Mouse (Mus musculus): ENCODE results near the gene Zfp687. TPM values are rescaled to one million over a fixed set of nuclear protein-coding genes. Genes with fewer than 3 reads are reported as not detected.

The Zfp687 gene
- polyA plus RNA-seq, 1 experiment from 2014 or later, result 28.1 TPM

DNA sequence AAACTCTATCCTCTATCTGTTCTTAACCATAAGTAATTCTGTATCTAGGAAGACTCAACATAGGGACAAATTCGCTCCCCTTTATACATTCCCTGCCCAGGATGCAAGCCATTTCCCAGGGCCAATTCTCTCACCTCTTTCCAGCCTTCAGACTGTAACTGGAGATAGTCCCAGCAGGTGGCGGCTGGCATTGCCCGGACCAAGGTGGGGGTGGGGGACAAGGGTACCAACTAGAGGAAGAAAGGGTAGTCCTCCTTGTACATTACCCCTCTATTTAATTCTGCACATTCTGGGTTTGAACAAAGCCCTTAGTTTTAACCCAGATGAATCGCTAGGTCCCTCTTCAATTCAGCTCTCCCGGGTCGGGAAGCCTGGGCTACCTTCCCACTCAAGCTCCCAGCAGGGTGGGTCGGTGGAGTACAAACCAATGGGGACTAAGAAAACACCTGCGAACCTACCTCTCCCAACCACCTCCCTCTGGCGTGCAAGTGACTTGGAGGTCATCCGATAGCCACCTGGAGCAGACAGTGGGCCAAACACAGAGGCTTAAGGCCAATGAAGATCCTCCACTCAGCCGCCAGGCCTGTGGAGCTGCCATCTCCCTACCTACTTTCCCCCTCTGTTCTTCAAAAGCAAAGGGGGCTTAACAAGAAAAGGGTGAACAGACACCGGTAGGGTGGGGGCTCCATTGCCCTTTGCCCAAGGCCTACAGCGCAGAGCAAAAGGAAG is 1.4 kb downstream of the Zfp687 start:
- peak overlapping the region; percentile 94 for H3K27ac ChIP-seq
- H3K36me3 ChIP-seq, result peaks cover 41% of the 10 kb centered on the region
- no peak for DNase-seq (ENCODE audit: low spot score)
- no peaks in the 10 kb centered on the region for H3K27me3 ChIP-seq (ENCODE audit: insufficient read depth, poor library complexity, severe bottlenecking)
- WGBS, result 14% methylated on average over 13 of the region's 13 CpGs
- H3K4me3 ChIP-seq, result peak overlapping the region; percentile 89
- peaks cover 42% of the 10 kb centered on the region for H3K4me1 ChIP-seq
- H3K9me3 ChIP-seq, result no peaks in the 10 kb centered on the region

DNA sequence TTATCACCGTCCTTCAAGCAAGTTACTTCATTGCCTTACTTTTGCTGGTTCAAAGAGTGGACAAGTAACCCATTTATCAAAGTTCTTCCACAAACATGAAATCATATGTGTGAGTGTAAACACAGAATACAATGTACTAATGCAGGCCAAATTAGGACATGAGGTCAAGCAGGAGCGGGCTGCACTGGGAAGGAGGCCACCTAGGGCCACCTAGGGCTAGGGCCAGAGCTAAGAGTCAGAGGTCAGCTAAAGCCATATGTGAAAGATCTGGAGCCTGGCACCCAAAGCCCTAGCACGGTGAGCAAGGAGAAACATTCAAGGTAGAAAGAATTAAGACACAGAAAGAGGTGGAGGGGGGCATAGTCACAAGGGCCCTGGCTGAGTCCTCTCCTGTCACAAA is 2.3 kb downstream of the Zfp687 start:
- Histone ChIP-seq H3K36me3 (peaks cover 50% of the 10 kb centered on the region), H3K27ac (no peak overlapping the region), H3K27me3 (ENCODE audit: insufficient read depth, poor library complexity, severe bottlenecking) (no peaks in the 10 kb centered on the region), H3K4me3 (peak overlapping the region; percentile 89; the same call in 1 of the 2 replicates), H3K9me3 (no peaks in the 10 kb centered on the region), H3K4me1 (peaks cover 43% of the 10 kb centered on the region)
- no peak for DNase-seq (ENCODE audit: low spot score)
- WGBS, result 95% methylated on average over 3 of the region's 3 CpGs

DNA sequence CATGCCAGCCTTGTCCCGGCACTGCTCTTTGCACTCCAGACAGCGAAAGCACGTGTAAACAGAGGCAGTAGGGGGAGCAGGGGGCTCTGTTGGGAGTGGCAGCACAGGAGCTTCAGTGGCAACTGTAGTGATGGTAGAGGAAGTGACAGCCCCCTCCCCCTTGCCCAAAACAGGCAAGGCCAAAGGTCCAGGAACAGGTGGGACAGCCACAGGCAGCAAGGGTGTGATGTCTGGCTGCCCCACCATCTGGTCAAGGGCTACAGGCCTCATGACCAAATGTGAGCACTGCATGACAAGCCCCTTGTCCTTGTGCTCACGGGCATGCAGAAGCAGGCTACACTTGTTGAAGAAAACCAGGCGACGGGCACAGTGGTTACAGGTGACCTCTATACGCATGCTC is 4.9 kb downstream of the Zfp687 start:
- 0 out of 2 replicates have a peak overlapping the region, but pooled peaks have one; percentile 29 for H3K27ac ChIP-seq
- DNase-seq (ENCODE audit: low spot score), result no peak
- H3K27me3 ChIP-seq (ENCODE audit: insufficient read depth, poor library complexity, severe bottlenecking), result no peaks in the 10 kb centered on the region
- H3K4me1 ChIP-seq, result peaks cover 34% of the 10 kb centered on the region
- no peaks in the 10 kb centered on the region for H3K9me3 ChIP-seq
- H3K36me3 ChIP-seq, result peaks cover 75% of the 10 kb centered on the region
- H3K4me3 ChIP-seq, result no peak overlapping the region
- 86% methylated on average over 7 of the region's 7 CpGs for WGBS

DNA sequence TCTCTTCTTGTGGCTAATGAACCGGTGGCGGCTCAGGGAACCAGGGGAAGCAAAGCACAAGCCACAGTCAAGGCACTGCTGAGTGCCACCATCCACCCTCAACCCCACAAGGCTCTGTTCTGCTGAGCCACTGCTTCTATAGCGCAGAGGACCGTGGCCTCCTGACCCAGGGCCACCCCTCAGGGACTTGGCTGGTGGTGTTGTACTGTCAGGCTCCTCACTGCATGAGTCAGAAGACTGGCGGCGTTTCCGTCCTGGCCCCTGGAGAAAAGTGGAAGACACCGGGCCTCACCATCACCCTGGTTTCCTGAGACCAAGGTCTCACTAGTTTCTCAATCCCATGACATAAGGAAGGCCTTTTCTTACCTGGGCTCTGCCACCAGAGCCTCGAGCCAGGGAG is 7.5 kb downstream of the Zfp687 start:
- no peak overlapping the region for H3K27ac ChIP-seq
- no peaks in the 10 kb centered on the region for H3K9me3 ChIP-seq
- peaks cover 95% of the 10 kb centered on the region for H3K36me3 ChIP-seq
- no peak overlapping the region for H3K4me3 ChIP-seq
- no peaks in the 10 kb centered on the region for H3K27me3 ChIP-seq (ENCODE audit: insufficient read depth, poor library complexity, severe bottlenecking)
- 87% methylated on average over 9 of the region's 9 CpGs for WGBS
- peaks cover 12% of the 10 kb centered on the region; the same call in 1 of the 2 replicates for H3K4me1 ChIP-seq
- no peak for DNase-seq (ENCODE audit: low spot score)

DNA sequence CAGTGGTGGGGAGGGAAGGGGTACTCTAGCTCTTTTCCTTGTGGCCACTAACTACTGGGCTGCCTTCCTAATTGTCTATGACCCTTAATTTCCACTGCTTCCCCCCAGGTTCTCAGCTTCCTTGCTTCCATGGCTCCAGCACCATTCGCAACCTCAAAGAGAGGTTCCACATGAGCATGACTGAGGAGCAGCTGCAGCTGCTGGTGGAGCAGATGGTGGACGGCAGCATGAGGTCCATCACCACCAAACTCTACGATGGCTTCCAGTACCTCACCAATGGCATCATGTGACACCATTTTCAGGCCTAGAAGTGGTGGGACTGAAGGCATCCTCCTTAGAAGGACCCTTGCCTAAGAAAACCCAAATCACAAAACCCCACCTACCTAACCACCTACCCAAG is 9.6 kb downstream of the Zfp687 start:
- peaks cover 10% of the 10 kb centered on the region; the same call in 1 of the 2 replicates for H3K4me1 ChIP-seq
- 90% methylated on average over 3 of the region's 3 CpGs for WGBS
- peaks cover 94% of the 10 kb centered on the region for H3K36me3 ChIP-seq
- no peaks in the 10 kb centered on the region for H3K27me3 ChIP-seq (ENCODE audit: insufficient read depth, poor library complexity, severe bottlenecking)
- no peaks in the 10 kb centered on the region for H3K9me3 ChIP-seq
- no peak overlapping the region for H3K27ac ChIP-seq
- no peak for DNase-seq (ENCODE audit: low spot score)
- H3K4me3 ChIP-seq, result no peak overlapping the region

DNA sequence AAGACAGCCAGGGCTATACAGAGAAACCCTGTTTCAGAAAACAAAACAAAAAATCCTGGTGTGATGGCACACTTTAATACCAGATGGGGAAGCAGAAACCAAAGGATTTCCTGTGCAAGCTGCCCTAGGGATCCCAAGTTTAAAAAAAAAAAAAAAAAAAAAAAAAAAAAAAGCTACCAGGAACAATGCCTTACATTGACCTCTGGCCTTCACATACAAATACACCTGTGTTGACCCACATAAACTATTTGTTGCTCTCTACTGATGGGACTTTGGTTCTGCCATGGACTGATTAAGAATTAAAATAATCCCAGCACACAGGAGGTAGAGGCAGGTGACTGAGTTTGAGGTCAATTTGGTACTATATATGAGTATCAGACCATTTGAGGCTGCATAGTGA is 12.0 kb downstream of the Zfp687 start:
- H3K27ac ChIP-seq, result no peak overlapping the region
- H3K9me3 ChIP-seq, result no peaks in the 10 kb centered on the region
- no peak overlapping the region for H3K4me3 ChIP-seq
- peaks cover 93% of the 10 kb centered on the region for H3K36me3 ChIP-seq
- no peaks in the 10 kb centered on the region for H3K27me3 ChIP-seq (ENCODE audit: insufficient read depth, poor library complexity, severe bottlenecking)
- no peak for DNase-seq (ENCODE audit: low spot score)
- no peaks in the 10 kb centered on the region; the same call in 1 of the 2 replicates for H3K4me1 ChIP-seq

DNA sequence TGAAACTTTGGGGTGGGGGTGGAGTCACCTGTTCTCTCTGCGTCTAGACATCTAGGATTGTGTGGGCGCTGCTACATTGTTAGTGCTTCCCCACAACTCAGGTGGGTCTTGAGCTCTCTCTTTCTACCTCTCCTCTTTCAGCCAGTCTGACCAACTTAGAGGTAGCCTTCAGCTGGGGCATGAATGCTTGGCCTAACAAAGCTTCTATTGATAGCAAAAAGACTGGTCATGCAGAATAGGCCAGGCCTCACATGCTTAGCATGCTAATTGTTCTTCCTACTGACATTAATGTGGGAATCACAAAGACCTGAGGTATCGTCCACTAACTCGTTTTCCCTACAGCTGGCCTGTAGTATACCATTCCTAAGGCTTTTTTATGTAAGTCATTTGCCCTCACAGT is 12.7 kb downstream of the Zfp687 start:
- Histone ChIP-seq H3K4me3 (no peak overlapping the region), H3K36me3 (peaks cover 92% of the 10 kb centered on the region), H3K27me3 (ENCODE audit: insufficient read depth, poor library complexity, severe bottlenecking) (no peaks in the 10 kb centered on the region), H3K27ac (no peak overlapping the region), H3K4me1 (no peaks in the 10 kb centered on the region), H3K9me3 (no peaks in the 10 kb centered on the region)
- WGBS, result 92% methylated on average over 4 of the region's 4 CpGs
- no peak for DNase-seq (ENCODE audit: low spot score)

DNA sequence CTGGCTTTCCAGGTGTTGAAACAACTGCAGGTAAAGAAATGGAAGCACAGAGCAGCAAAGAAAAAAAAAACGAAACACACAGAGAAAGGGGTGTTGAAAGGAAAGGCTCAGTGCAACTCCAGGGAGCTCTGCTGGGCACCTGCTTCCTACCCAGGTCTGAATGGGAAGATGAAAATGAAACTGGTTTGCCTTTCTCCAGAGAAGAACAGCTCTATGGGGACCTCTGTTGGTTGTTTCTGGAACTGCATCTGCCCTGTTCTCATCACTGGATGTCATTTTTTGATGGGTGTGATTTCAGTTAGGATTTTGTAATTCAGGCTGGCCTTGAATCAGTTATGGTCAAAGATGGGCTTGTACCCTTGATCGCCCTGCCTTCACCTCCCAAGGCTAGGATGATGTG is 18.3 kb downstream of the Zfp687 start:
- Histone ChIP-seq H3K36me3 (peaks cover 95% of the 10 kb centered on the region), H3K4me1 (no peaks in the 10 kb centered on the region), H3K4me3 (no peak overlapping the region), H3K9me3 (no peaks in the 10 kb centered on the region), H3K27ac (no peak overlapping the region), H3K27me3 (ENCODE audit: insufficient read depth, poor library complexity, severe bottlenecking) (no peaks in the 10 kb centered on the region)
- no peak for DNase-seq (ENCODE audit: low spot score)
- WGBS, result 29% methylated on average over 2 of the region's 2 CpGs

DNA sequence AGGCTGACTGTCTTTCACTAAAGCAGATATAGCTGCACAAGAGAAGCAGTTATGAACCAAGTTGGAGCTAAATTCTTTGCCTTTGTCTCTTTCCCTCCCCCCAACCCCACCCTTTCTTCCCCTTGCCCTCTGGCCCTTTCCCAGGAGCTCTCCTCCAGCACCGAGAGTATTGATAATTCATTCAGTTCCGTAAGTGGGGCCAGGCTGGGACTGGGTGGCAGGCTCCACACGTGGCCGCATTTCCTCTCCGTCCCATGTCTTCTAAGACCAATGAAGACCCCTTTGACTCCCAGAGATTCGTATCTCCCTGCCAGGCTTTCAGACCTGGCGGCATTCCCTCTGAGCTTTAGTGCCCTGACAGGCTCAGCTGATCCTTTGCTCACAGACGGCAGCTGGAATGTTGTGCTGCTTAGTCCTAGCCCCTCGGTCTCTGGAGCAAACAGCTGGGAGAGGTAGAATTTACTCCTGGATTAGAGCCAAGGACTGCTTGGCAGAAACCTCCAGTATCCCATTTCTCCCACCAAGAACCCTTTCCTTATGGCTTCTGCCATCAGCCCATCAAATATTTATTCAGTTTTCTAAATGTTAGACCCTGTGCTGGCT is 26.0 kb downstream of the Zfp687 start:
- Histone ChIP-seq H3K4me1 (peaks cover 39% of the 10 kb centered on the region), H3K27ac (0 out of 2 replicates have a peak overlapping the region, but pooled peaks have one; percentile 24), H3K4me3 (0 out of 2 replicates have a peak overlapping the region, but pooled peaks have one; percentile 3), H3K36me3 (peaks cover 47% of the 10 kb centered on the region), H3K27me3 (ENCODE audit: insufficient read depth, poor library complexity, severe bottlenecking) (no peaks in the 10 kb centered on the region), H3K9me3 (no peaks in the 10 kb centered on the region)
- no peak for DNase-seq (ENCODE audit: low spot score)
- WGBS, result 35% methylated on average over 9 of the region's 9 CpGs

DNA sequence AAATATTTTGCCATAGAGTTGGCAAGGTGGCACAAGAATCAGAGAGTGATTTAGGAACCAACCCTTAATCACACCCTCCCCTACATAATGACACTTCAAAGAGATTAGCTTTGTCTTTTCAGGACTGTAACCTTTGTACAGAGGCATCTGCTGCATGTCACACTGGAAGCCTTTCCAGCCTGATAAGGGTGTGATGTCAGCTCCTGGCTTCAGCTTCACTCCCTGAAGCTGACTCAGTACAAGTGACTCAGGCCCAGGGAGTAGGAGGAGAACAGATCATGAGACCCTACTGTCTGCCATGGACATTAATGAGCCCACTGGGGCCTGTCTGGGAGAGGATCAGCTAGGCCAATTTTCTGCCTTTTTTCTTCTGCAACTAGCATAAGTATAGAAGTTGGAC is 27.7 kb downstream of the Zfp687 start:
- Histone ChIP-seq H3K4me1 (peaks cover 39% of the 10 kb centered on the region), H3K4me3 (no peak overlapping the region), H3K27ac (0 out of 2 replicates have a peak overlapping the region, but pooled peaks have one; percentile 29), H3K36me3 (peaks cover 42% of the 10 kb centered on the region), H3K9me3 (no peaks in the 10 kb centered on the region), H3K27me3 (ENCODE audit: insufficient read depth, poor library complexity, severe bottlenecking) (no peaks in the 10 kb centered on the region)
- peak; percentile 89 for DNase-seq (ENCODE audit: low spot score)

DNA sequence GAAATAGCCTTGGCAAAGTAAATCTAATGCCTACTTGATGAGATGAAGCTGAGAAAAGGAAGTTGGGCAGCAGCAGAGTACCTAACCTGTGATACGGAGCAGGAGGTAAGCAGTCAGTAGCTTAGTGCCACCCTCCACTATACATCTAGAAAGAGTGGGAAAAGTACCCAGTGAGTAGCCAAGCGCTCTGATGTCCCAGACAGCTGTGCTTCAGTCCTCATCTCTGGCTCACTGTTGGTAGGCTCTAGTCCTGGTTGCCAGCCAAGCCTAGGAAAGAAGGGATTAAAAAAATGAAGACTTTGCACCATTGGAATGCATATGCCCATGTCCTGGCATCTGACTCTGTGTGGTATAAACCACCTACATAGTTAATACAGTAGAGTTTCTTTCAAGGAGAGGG is 29.7 kb downstream of the Zfp687 start:
- H3K36me3 ChIP-seq, result peaks cover 40% of the 10 kb centered on the region
- 98% methylated on average over 2 of the region's 2 CpGs for WGBS

DNA sequence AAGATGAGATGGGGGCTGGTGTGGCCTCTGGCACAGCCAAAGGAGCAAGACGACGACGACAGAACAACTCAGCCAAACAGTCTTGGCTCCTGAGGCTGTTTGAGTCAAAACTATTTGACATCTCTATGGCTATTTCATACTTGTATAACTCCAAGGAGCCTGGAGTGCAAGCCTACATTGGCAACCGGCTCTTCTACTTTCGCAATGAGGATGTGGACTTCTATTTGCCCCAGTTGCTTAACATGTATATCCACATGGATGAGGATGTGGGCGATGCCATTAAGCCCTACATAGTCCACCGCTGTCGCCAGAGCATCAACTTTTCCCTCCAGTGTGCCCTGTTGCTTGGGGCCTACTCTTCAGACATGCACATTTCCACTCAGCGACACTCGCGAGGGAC is 30.9 kb downstream of the Zfp687 start:
- 90% methylated on average over 11 of the region's 11 CpGs for WGBS
- Histone ChIP-seq H3K27me3 (ENCODE audit: insufficient read depth, poor library complexity, severe bottlenecking) (no peaks in the 10 kb centered on the region), H3K27ac (no peak overlapping the region), H3K4me1 (peaks cover 41% of the 10 kb centered on the region), H3K36me3 (peaks cover 33% of the 10 kb centered on the region), H3K4me3 (no peak overlapping the region), H3K9me3 (no peaks in the 10 kb centered on the region)
- no peak for DNase-seq (ENCODE audit: low spot score)

More for the DNA sequence above, 29.7 kb downstream of the Zfp687 start:
- no peak overlapping the region for H3K4me3 ChIP-seq
- DNase-seq (ENCODE audit: low spot score), result no peak
- peaks cover 43% of the 10 kb centered on the region for H3K4me1 ChIP-seq
- no peaks in the 10 kb centered on the region for H3K27me3 ChIP-seq (ENCODE audit: insufficient read depth, poor library complexity, severe bottlenecking)
- no peak overlapping the region for H3K27ac ChIP-seq
- H3K9me3 ChIP-seq, result no peaks in the 10 kb centered on the region

DNA sequence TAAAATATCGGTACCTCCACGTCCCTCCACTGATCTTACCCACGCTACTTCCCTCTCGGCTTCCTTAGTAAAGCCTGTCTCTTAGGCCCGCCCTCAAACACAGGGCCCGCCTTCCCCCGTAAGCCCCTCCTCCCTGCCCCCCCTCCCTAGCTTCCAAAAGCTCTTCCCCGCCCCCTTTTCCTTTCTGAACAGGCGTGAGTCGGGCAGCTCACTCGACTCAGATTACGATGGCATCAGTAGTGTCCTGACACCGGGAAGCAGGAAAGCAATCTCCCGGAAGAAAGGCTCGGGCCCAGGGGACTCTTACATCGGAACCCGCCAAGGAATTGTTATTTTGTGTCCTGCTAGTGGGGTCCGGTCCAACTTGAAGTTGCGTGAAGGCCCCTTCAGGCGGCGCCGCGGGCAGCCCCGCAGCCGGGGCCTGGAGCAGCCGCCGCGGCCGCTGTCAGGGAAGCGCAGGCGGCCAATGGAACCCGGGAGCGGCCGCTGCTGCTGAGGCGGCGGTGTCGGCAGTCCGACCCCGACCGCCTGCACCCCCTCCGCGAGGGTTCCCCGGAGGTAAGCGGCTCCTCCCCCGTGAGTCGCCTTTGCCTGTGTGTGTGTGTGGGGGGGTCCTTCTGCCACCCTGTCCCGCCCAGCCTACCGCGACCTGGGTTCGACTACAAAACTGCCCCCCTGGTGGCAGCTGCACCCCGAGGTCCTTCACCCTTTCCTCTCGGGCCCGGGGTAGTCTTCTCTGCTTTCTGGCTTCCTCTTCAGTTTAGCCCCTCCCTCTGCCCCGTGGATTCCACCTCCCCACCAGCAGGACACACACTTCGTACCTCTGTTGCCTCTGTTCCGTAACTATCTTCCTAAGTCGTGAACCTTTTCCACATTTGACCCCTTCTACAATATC is 40.5 kb downstream of the Zfp687 start, which contains the start of gene Pi4kb:
TSS of gene Pi4kb (plus strand) at position 204 of the 895 bp plus-strand sequence.
- peak within 1 kb of the TSS; percentile 96 for H3K27ac ChIP-seq
- peaks cover 12% of the 10 kb centered on the region for H3K36me3 ChIP-seq
- DNase-seq (ENCODE audit: low spot score), result peak; percentile 97
- peaks cover 12% of the 10 kb centered on the region for H3K4me1 ChIP-seq
- no peaks in the 10 kb centered on the region for H3K9me3 ChIP-seq
- H3K27me3 ChIP-seq (ENCODE audit: insufficient read depth, poor library complexity, severe bottlenecking), result no peaks in the 10 kb centered on the region
- under 1% methylated on average over 57 of the region's 57 CpGs for WGBS
- peak within 1 kb of the TSS; percentile 95 for H3K4me3 ChIP-seq

Data from heart, embryonic 10.5 days (tissue).